Mouse (Mus musculus) heart, embryonic 13.5 days (tissue): ENCODE data around the gene Aldh18a1. TPM values are rescaled to one million over a fixed set of nuclear protein-coding genes. Genes with fewer than 3 reads are reported as not detected.

Experiments used
- ATAC-seq: fragments of 200-750 bp; cut with Nextera tagmentation; 2 replicates; pipeline ENCODE4 v1.8.0; 2017; ENCODE audit warnings: moderate TSS enrichment; ENCODE audit not compliant: insufficient number of reproducible peaks, low FRiP score, low TSS enrichment; ENCODE audit errors: extremely low read depth
- H3K27ac ChIP-seq: fragments of 300-500 bp; sonication (generic); replicated peaks from 2 replicates; pipeline ENCODE4 v1.5.1; 2015; ENCODE audit warnings: moderate library complexity, mild to moderate bottlenecking, inconsistent platforms
- H3K27me3 ChIP-seq: fragments of 300-500 bp; sonication (generic); replicated peaks from 2 replicates; pipeline ENCODE4 v1.6.1; 2015; ENCODE audit warnings: mild to moderate bottlenecking, inconsistent platforms
- H3K36me3 ChIP-seq: fragments of 300-500 bp; sonication (generic); 2 replicates; pipeline ENCODE4 v1.6.1; 2015; ENCODE audit warnings: mild to moderate bottlenecking, inconsistent platforms
- H3K4me1 ChIP-seq: fragments of 300-500 bp; sonication (generic); 2 replicates; pipeline ENCODE4 v1.6.1; 2015; ENCODE audit warnings: inconsistent platforms
- H3K4me2 ChIP-seq: fragments of 300-500 bp; sonication (generic); 2 replicates; pipeline ENCODE4 v1.6.1; 2015; ENCODE audit warnings: inconsistent platforms, mild to moderate bottlenecking, moderate library complexity
- H3K4me3 ChIP-seq: fragments of 300-500 bp; sonication (generic); 2 replicates; pipeline ENCODE4 v1.5.1; 2015; ENCODE audit warnings: moderate library complexity, mild to moderate bottlenecking, inconsistent platforms
- H3K9ac ChIP-seq: fragments of 300-500 bp; sonication (generic); 2 replicates; pipeline ENCODE4 v1.6.1; 2015; ENCODE audit warnings: inconsistent platforms, mild to moderate bottlenecking, moderate library complexity
- H3K9me3 ChIP-seq: fragments of 300-500 bp; sonication (generic); 2 replicates; pipeline ENCODE4 v1.6.1; 2016; ENCODE audit warnings: inconsistent platforms
- WGBS: fragments of 180-500 bp; shearing (Covaris S2); methylation state at CpG from one replicate; pipeline ENCODE4 v1.1.7; 2015; ENCODE audit warnings: mixed read lengths; 5-methylcytosine and 5-hydroxymethylcytosine counted together
- polyA plus RNA-seq: library from polyadenylated mRNA; unstranded; fragments of >200 nt; fragmentation: Nextera tagmentation; extraction: Ambion mirVana; gene quantifications from 2 replicates; pipeline ENCODE4 v1.2.1, GENCODE M21; 2015

The Aldh18a1 gene
- polyA plus RNA-seq, 1 experiment from 2014 or later, result 40.7 TPM

GRCm38 (mm10) chr19:40526367-40527014 lies 61.8 kb downstream of the Aldh18a1 start:
- Histone ChIP-seq H3K4me1 (no peaks in the 10 kb centered on the region; the same call in 1 of the 2 replicates), H3K4me2 (no peak overlapping the region), H3K27me3 (no peaks in the 10 kb centered on the region), H3K9ac (peak overlapping the region; percentile 1; the same call in 1 of the 2 replicates), H3K4me3 (no peak overlapping the region), H3K36me3 (no peaks in the 10 kb centered on the region), H3K9me3 (no peaks in the 10 kb centered on the region), H3K27ac (no peak overlapping the region)
- 59% methylated on average over 9 of the region's 9 CpGs for WGBS
- ATAC-seq, result no peak

- Histone ChIP-seq H3K4me3 (no peak overlapping the region), H3K27ac (no peak overlapping the region), H3K9me3 (no peaks in the 10 kb centered on the region), H3K27me3 (no peaks in the 10 kb centered on the region), H3K36me3 (no peaks in the 10 kb centered on the region), H3K4me2 (no peak overlapping the region), H3K4me1 (peaks cover 15% of the 10 kb centered on the region), H3K9ac (no peak overlapping the region)
- no peak for ATAC-seq
- 71% methylated on average over 8 of the region's 8 CpGs for WGBS
Measured at GRCm38 (mm10) chr19:40523431-40524005, 64.7 kb downstream of the Aldh18a1 start.

GRCm38 (mm10) chr19:40520403-40520802 lies 67.9 kb downstream of the Aldh18a1 start:
- Histone ChIP-seq H3K36me3 (no peaks in the 10 kb centered on the region), H3K4me1 (peaks cover 15% of the 10 kb centered on the region), H3K27me3 (no peaks in the 10 kb centered on the region), H3K4me3 (no peak overlapping the region), H3K27ac (no peak overlapping the region), H3K4me2 (no peak overlapping the region), H3K9me3 (no peaks in the 10 kb centered on the region), H3K9ac (no peak overlapping the region)
- no peak for ATAC-seq
- 66% methylated on average over 5 of the region's 5 CpGs for WGBS

GRCm38 (mm10) chr19:40518706-40519105 lies 69.6 kb downstream of the Aldh18a1 start:
- H3K4me3 ChIP-seq, result no peak overlapping the region
- 70% methylated on average over 1 of the region's 1 CpGs for WGBS

GRCm38 (mm10) chr19:40515596-40515995 lies 72.7 kb downstream of the Aldh18a1 start:
- H3K4me2 ChIP-seq, result no peak overlapping the region
- H3K4me3 ChIP-seq, result no peak overlapping the region
- H3K9ac ChIP-seq, result no peak overlapping the region
- no peak overlapping the region for H3K27ac ChIP-seq
- H3K4me1 ChIP-seq, result peaks cover 34% of the 10 kb centered on the region
- no peaks in the 10 kb centered on the region for H3K27me3 ChIP-seq
- no peaks in the 10 kb centered on the region for H3K9me3 ChIP-seq
- 88% methylated on average over 3 of the region's 3 CpGs for WGBS
- ATAC-seq, result no peak
- H3K36me3 ChIP-seq, result no peaks in the 10 kb centered on the region

More at GRCm38 (mm10) chr19:40518706-40519105, 69.6 kb downstream of the Aldh18a1 start:
- Histone ChIP-seq H3K4me1 (peaks cover 15% of the 10 kb centered on the region), H3K36me3 (no peaks in the 10 kb centered on the region), H3K9me3 (no peaks in the 10 kb centered on the region), H3K4me2 (no peak overlapping the region), H3K27ac (no peak overlapping the region), H3K27me3 (no peaks in the 10 kb centered on the region), H3K9ac (no peak overlapping the region)
- ATAC-seq, result no peak

- H3K27me3 ChIP-seq, result no peaks in the 10 kb centered on the region
- no peak for ATAC-seq
- no peaks in the 10 kb centered on the region for H3K9me3 ChIP-seq
- no peak overlapping the region for H3K4me3 ChIP-seq
- 75% methylated on average over 7 of the region's 7 CpGs for WGBS
- H3K27ac ChIP-seq, result no peak overlapping the region
- H3K36me3 ChIP-seq, result no peaks in the 10 kb centered on the region
- H3K9ac ChIP-seq, result no peak overlapping the region
- H3K4me2 ChIP-seq, result no peak overlapping the region
- H3K4me1 ChIP-seq, result peaks cover 39% of the 10 kb centered on the region
Measured at GRCm38 (mm10) chr19:40514376-40514775, 73.9 kb downstream of the Aldh18a1 start.

- peak; percentile 98 for ATAC-seq
- Histone ChIP-seq H3K4me1 (peaks cover 36% of the 10 kb centered on the region), H3K4me2 (peak within 1 kb of the TSS; percentile 92)
Measured at GRCm38 (mm10) chr19:40513632-40514078, 74.6 kb downstream of the Aldh18a1 start, which contains the start of gene Sorbs1. Gene Sorbs1, minus strand, starts transcription at chr19:40513779.

GRCm38 (mm10) chr19:40512500-40513421 lies 75.5 kb downstream of the Aldh18a1 start:
- ATAC-seq, result no peak
- Histone ChIP-seq H3K27me3 (no peaks in the 10 kb centered on the region), H3K4me3 (peak overlapping the region; percentile 74), H3K4me2 (peak overlapping the region; percentile 92), H3K9me3 (no peaks in the 10 kb centered on the region), H3K36me3 (peaks cover 4% of the 10 kb centered on the region; the same call in 1 of the 2 replicates), H3K9ac (peak overlapping the region; percentile 93), H3K4me1 (peaks cover 36% of the 10 kb centered on the region), H3K27ac (peak overlapping the region; percentile 93)
- 1% methylated on average over 34 of the region's 34 CpGs for WGBS

More at GRCm38 (mm10) chr19:40513632-40514078, 74.6 kb downstream of the Aldh18a1 start, which contains the start of gene Sorbs1:
- WGBS, result under 1% methylated on average over 50 of the region's 51 CpGs
- peak within 1 kb of the TSS; percentile 93 for H3K27ac ChIP-seq
- no peaks in the 10 kb centered on the region for H3K27me3 ChIP-seq
- no peaks in the 10 kb centered on the region for H3K9me3 ChIP-seq
- H3K4me3 ChIP-seq, result peak within 1 kb of the TSS; percentile 74
- H3K36me3 ChIP-seq, result no peaks in the 10 kb centered on the region
- peak within 1 kb of the TSS; percentile 93 for H3K9ac ChIP-seq

- Histone ChIP-seq H3K27me3 (no peaks in the 10 kb centered on the region), H3K9me3 (no peaks in the 10 kb centered on the region), H3K36me3 (peaks cover 8% of the 10 kb centered on the region; the same call in 1 of the 2 replicates), H3K4me3 (peak overlapping the region; percentile 74), H3K9ac (peak overlapping the region; percentile 93), H3K27ac (peak overlapping the region; percentile 93), H3K4me2 (peak overlapping the region; percentile 92), H3K4me1 (peaks cover 36% of the 10 kb centered on the region)
- 8% methylated on average over 5 of the region's 5 CpGs for WGBS
- peak; percentile 11; the same call in 1 of the 2 replicates for ATAC-seq
Measured at GRCm38 (mm10) chr19:40511679-40512309, 76.5 kb downstream of the Aldh18a1 start.

- Histone ChIP-seq H3K9ac (peak overlapping the region; percentile 93), H3K4me1 (peaks cover 41% of the 10 kb centered on the region), H3K4me3 (peak overlapping the region; percentile 74), H3K36me3 (peaks cover 8% of the 10 kb centered on the region; the same call in 1 of the 2 replicates), H3K27me3 (no peaks in the 10 kb centered on the region), H3K9me3 (no peaks in the 10 kb centered on the region), H3K27ac (0 out of 2 replicates have a peak overlapping the region, but pooled peaks have one; percentile 93), H3K4me2 (peak overlapping the region; percentile 92)
- 64% methylated on average over 8 of the region's 8 CpGs for WGBS
- ATAC-seq, result no peak
Measured at GRCm38 (mm10) chr19:40511100-40511439, 77.2 kb downstream of the Aldh18a1 start.
